Mouse (Mus musculus): ENCODE measurements at regions not wholly inside any gene's neighbourhood (a gene's known extent, or its start where the extent isn't known, plus 50 kb on each side); places are given as distances from the start of the nearest gene placed in this dataset.

GRCm38 (mm10) chr4:26273754-26274153 lies 72.9 kb downstream of the Manea start:
- no peak for DNase-seq

- DNase-seq, result no peak
Observed at GRCm38 (mm10) chr4:26259230-26260029, 87.3 kb downstream of the Manea start.

- no peak for DNase-seq
Observed at GRCm38 (mm10) chr4:26255889-26256288, 90.8 kb downstream of the Manea start.

- peak; percentile 4 to 33 for DNase-seq
Observed at GRCm38 (mm10) chr4:26247925-26248856, 98.5 kb downstream of the Manea start.

GRCm38 (mm10) chr4:26223267-26223666 lies 123.4 kb downstream of the Manea start:
- no peak for DNase-seq

All from spleen, adult 18-20 months (tissue).